Mouse (Mus musculus) kidney, postnatal 10 days (tissue): ENCODE results near the gene Zmiz1.

Experiments
- DNase-seq: peaks from one replicate; pipeline ENCODE4 v3.0.0; 2021; ENCODE audit warnings: mixed read lengths

The Zmiz1 gene

GRCm38 (mm10) chr14:25564577-25564976 lies 105.6 kb downstream of the Zmiz1 start:
- no peak for DNase-seq

- peak; percentile 93 for DNase-seq
These were observed 106.5 kb downstream of the Zmiz1 start for GRCm38 (mm10) chr14:25565344-25566088.

DNA sequence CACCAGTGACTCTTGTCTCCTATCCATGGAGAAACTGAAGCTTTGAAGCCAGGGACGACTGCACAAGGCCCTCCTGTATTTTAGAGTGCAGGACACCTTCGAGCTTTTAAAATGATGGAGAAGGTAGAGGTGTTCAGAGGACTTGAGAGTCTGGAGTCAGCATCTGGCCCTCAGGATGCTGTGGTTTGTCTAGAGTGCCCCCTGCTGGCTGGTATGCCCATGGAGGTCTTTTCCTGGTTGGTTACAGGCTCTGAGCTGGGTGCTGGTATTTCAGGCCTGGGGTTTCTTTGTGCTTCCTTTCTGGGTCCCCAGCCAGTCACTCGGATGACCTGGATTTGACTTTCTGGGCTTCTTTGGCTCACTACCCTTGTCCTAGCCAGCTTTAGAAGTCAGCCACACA lies 108.3 kb downstream of the Zmiz1 start:
- DNase-seq: peak; percentile 87

GRCm38 (mm10) chr14:25567837-25568236 lies 108.9 kb downstream of the Zmiz1 start:
- no peak for DNase-seq

- no peak for DNase-seq
These were observed 115.3 kb downstream of the Zmiz1 start for GRCm38 (mm10) chr14:25574047-25574870.

DNA sequence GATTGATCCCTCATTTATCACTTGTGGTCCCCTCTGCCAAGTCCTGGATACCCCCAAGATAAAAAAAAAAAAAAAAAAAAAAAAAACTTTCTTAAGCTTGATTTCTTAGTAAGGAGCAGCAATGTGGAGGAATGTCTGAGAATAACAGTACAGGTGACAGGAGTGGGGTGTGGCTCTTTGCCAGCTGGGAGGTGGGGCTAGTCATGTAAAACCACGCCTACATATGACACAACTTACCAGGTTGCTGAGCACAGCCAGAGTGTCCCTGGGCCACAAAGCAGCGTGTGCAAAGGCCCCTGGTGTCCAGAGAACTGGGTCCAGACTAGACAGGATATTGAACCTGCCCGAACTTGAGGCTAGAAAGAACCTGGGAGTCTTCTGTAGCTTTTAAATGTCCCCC lies 117.7 kb downstream of the Zmiz1 start:
- no peak for DNase-seq

GRCm38 (mm10) chr14:25577431-25577830 lies 118.4 kb downstream of the Zmiz1 start:
- peak; percentile 59 for DNase-seq

DNA sequence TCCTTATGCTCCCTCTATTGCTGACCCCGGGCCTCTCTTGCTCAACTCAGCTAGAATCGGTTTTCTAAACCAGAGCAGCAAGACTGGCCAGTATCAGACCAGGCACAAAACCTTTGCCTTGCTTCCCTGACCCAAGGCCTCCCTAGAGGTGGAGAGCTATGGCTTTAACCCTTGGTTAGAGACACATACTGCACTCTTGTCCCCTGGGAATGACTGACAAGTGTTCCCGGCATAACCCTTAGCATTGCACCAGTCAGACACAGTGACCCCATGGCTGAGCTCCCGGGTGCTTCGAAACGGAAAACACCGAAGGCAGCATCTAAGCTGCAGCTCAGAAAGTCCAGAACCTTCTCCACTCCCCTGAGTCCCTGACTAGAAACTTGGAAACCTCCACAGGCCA lies 120.6 kb downstream of the Zmiz1 start:
- no peak for DNase-seq

DNA sequence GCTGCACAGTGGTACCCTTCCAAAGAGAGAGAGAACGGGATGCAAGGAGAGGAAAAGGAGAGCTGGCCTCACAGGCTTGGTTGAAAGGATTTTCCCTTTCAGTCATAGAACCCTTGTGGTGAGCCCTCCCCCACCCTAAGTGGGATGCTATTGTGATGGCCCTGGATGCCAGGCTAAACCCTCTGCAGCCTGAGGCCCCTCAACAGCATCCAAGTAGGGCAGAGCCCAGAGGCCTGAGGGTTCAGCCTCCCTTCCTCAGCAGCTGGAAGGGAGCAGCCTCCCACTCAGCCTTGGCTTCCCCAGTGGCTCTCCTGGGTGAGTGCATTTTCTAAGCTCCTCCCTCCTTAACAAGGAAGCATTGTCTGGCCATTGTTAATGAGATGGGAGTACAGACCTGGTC lies 121.4 kb downstream of the Zmiz1 start:
- DNase-seq: no peak

- DNase-seq: no peak
These were observed 123.6 kb downstream of the Zmiz1 start for GRCm38 (mm10) chr14:25582603-25583002.

DNA sequence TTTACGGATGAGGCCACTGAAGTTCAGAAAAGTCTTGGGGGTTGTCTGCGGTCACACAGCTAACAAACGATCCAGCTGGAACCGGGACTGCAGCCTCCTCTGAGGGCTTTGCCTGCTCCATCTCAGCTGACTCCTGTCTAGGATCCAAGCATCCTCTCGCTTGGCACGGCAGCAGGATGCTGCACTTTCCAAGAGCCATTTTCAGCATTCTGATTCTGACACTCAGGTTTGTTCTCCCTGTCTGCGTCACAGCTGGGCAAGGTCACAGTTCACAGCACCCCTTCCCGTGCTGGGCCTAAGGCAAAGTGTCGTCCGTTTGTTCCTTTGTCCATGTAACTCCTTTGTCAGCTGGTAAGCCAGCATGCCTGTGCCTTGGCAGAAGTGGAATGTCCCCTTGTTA lies 124.9 kb downstream of the Zmiz1 start:
- no peak for DNase-seq

GRCm38 (mm10) chr14:25585545-25586301 lies 126.7 kb downstream of the Zmiz1 start:
- no peak for DNase-seq

- DNase-seq: no peak
These were observed 128.0 kb downstream of the Zmiz1 start for GRCm38 (mm10) chr14:25586846-25587486.

GRCm38 (mm10) chr14:25587487-25588001 lies 128.6 kb downstream of the Zmiz1 start:
- peak; percentile 80 for DNase-seq

GRCm38 (mm10) chr14:25588156-25588555 lies 129.2 kb downstream of the Zmiz1 start:
- peak; percentile 43 for DNase-seq

GRCm38 (mm10) chr14:25588946-25589937 lies 130.3 kb downstream of the Zmiz1 start:
- no peak for DNase-seq

DNA sequence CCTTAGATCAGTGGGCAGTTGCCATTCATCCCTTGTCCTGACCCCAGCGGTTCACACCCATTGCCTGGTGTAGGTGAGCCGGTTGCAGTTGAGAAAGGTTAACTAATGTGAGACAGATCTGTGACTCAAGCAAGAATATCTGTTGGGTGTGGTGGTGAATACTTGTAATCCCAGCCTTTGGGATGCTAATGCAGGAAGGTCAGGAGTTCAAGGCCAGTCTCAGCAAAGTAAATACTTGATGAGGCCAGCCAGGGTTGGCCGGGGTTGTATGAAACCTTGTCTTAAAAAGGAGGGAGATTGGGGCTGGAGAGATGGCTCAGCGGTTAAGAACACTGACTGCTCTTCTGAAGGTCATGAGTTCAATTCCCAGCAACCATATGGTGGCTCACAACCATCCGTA lies 132.0 kb downstream of the Zmiz1 start:
- DNase-seq: no peak

DNA sequence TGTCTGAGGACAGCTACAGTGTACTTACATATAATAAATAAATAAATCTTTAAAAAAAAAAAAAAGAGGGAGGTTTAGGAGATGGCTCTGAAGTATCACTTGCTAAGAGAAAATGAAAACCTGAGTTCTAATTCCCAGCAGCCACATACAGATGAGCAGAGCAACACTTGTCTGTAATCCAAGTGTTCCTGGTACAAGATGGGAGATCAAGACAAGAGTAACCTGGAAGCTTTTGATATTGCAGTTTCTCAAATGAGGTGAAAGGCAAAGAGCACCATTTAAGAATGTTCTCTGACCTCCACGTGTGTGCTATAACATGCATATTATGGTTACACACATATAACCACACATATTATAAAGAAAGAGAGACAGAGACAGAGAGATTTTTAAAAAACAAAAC lies 132.4 kb downstream of the Zmiz1 start:
- DNase-seq: no peak

DNA sequence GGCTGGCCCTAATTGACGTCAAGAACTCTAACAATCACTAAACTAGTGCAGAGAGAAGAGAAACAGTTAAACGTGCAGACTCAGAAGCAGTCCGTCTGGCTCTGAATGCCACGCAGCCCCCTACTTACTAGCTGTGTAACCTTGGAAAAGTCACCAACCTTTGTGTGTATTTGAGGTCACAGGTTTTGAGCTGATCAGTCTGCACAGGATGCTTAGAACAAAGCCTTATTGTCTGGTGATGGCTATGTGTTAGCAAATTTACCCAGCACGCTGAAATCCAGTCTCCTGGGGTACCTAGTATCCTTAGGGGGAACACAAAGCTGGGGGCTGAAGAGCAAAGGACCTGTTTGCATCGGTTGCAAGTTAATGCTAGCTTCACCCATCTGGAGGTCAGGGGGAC lies 133.5 kb downstream of the Zmiz1 start:
- no peak for DNase-seq

DNA sequence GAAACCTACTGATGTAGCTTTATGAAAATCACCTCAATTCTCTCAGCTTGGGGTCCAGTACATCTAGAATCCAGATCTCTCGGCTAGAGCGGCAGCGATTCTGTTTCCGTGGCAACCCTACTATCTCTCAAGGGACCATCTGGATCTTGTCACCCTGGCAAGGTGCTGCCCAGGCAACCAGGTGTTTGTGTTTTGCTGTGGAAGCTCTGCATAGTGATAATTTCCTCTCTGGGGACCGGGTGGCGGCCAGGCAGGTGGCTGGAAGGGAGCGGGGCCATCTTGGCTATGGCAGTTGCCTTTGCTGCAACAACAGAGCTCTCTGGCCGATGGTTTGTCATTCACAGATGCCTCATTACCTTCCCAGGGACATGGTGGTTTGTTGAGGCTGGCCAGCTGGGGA lies 134.9 kb downstream of the Zmiz1 start:
- DNase-seq: no peak

DNA sequence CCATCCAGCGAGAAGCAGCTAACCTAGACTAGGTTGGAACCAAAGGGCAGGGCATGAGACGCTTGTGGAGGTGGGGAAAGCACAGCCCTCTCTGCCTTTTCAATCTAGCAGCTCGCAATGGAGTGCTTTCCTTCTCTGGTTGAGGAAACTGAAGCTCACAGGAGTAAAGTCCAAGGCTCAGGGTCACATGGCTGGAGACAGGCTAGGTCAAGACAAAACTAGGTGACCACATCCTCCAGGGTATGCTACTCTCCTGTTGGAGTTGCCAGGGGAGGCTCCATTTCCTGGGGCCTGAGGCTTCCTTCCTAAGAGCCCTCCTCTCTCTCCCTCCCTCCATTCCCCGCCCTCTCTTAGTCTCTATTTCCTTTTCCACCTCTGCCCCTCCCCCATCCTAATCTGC lies 135.6 kb downstream of the Zmiz1 start:
- DNase-seq: peak; percentile 32
